ENCODE assay signal across 17 mouse cellular contexts in the genomic region with DNA sequence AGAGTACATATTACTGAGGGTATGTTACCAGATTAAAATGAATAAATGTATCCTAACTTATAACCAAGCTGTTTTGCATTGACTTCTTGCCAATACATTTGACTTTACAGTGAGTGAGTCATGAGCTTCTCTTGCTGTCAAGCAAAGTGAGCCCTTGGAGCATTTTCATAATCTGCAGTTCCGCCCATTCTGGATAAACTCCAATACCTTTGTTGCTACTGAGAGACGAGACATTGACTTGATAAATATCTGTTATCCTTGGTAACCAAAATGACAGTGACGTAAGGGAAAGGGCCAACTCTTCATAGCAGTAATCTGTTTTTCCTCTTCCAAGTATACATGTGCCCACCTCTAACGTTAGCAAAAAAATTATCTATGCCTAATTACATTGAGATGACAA.
DNase-seq lines count a peak whose midpoint lies in the region; ATAC-seq lines count a peak whose summit lies in the region.
"Had no signal": no experiment of that assay in that cellular context is flagged by ENCODE, and none has a peak within 500 bp of the region (broad histone marks: within the 10 kb centered on the region; RNA-seq: fewer than 3 reads in every experiment).

No protein-coding gene starts in this region.

- H3K27me3 ChIP-seq in forebrain, embryonic 14.5 days (replicated peaks; ENCODE audit: control insufficient read depth, insufficient read depth, low read length): no peaks in the 10 kb centered on the region
- H3K27me3 ChIP-seq in forebrain, embryonic 12.5 days: no peaks in the 10 kb centered on the region
- H3K27me3 ChIP-seq: neural tube, embryonic 15.5 days had no signal

- no peaks in the 10 kb centered on the region for H3K36me3 ChIP-seq in forebrain, embryonic 14.5 days (ENCODE audit: control insufficient read depth, insufficient read depth, low read length)
- no peaks in the 10 kb centered on the region for H3K36me3 ChIP-seq in forebrain, embryonic 12.5 days (replicated peaks)
- H3K36me3 ChIP-seq: neural tube, embryonic 15.5 days had no signal

- 66% methylated on average over 4 of the region's 4 CpGs for WGBS in forebrain, embryonic 14.5 days
- WGBS in forebrain, embryonic 12.5 days: 90% methylated on average over 4 of the region's 4 CpGs

- no peak overlapping the region for H3K4me2 ChIP-seq in forebrain, embryonic 14.5 days (ENCODE audit: low read length)
- H3K4me2 ChIP-seq in forebrain, embryonic 12.5 days: no peak overlapping the region
- H3K4me2 ChIP-seq: neural tube, embryonic 15.5 days had no signal

- peak; percentile 71 for DNase-seq in forebrain, embryonic 14.5 days (ENCODE audit: low spot score)
- DNase-seq in 3T3-L1 (ENCODE audit: low read depth, low spot score) (peak; percentile 7), adipocyte (ENCODE audit: low spot score) (peak; percentile 22)
- DNase-seq in brain, adult 2 months (ENCODE audit: low read depth, low spot score): peak; percentile 14
- DNase-seq in right cerebral cortex, adult 18-20 months: no peak
- no peak for DNase-seq in spleen, adult 12 weeks (ENCODE audit: low spot score)
- DNase-seq: B cell, adult 2 months; cerebellum, postnatal 36 days; heart, postnatal 4 days; liver; liver, postnatal 0 days; lung, postnatal 36 days; right cerebral cortex, postnatal 4 days; thymus, postnatal 4 days had no signal

- H3K4me1 ChIP-seq in forebrain, embryonic 14.5 days (ENCODE audit: control insufficient read depth, insufficient read depth, low read length): no peaks in the 10 kb centered on the region
- H3K4me1 ChIP-seq in forebrain, embryonic 12.5 days: no peaks in the 10 kb centered on the region
- H3K4me1 ChIP-seq: neural tube, embryonic 15.5 days had no signal

- no peak overlapping the region for H3K27ac ChIP-seq in forebrain, embryonic 14.5 days (ENCODE audit: low read depth, low read length)
- H3K27ac ChIP-seq in forebrain, embryonic 12.5 days: no peak overlapping the region
- H3K27ac ChIP-seq: neural tube, embryonic 15.5 days had no signal

- H3K4me3 ChIP-seq in forebrain, embryonic 14.5 days (ENCODE audit: low read depth, low read length): no peak overlapping the region
- H3K4me3 ChIP-seq in forebrain, embryonic 12.5 days (replicated peaks): no peak overlapping the region
- H3K4me3 ChIP-seq: erythroblast, embryonic 14.5 days; neural tube, embryonic 15.5 days had no signal

- no peak overlapping the region for H3K9ac ChIP-seq in forebrain, embryonic 14.5 days (ENCODE audit: low read length)
- no peak overlapping the region for H3K9ac ChIP-seq in forebrain, embryonic 12.5 days
- H3K9ac ChIP-seq: liver, postnatal 0 days; neural tube, embryonic 15.5 days had no signal

- peak; percentile 18; the same call in 1 of the 2 replicates for ATAC-seq in forebrain, embryonic 14.5 days
- no peak for ATAC-seq in forebrain, embryonic 12.5 days (ENCODE audit: low FRiP score)
- ATAC-seq: liver, postnatal 0 days had no signal

- no peaks in the 10 kb centered on the region for H3K9me3 ChIP-seq in forebrain, embryonic 14.5 days (replicated peaks; ENCODE audit: control insufficient read depth, low read length)
- H3K9me3 ChIP-seq in forebrain, embryonic 12.5 days: no peaks in the 10 kb centered on the region
- H3K9me3 ChIP-seq: neural tube, embryonic 15.5 days had no signal

Comparison
In these comparisons a context has a peak if more than half of its experiments do, and no peak if none do; other contexts are left out.
1. DNase-seq: peak in forebrain, embryonic 14.5 days (single experiment), 3T3-L1 (single experiment), adipocyte (single experiment) and brain, adult 2 months (single experiment); none in right cerebral cortex, adult 18-20 months (single experiment) and spleen, adult 12 weeks (single experiment).